Mouse (Mus musculus) heart, embryonic 11.5 days (tissue): ENCODE results near the gene Necab3. TPM values are rescaled to one million over a fixed set of nuclear protein-coding genes. Genes with fewer than 3 reads are reported as not detected.

Source experiments
- ATAC-seq: fragments of 200-750 bp; cut with Nextera tagmentation; replicated peaks from 2 replicates; pipeline ENCODE4 v1.8.0; 2017; ENCODE audit warnings: moderate library complexity; ENCODE audit not compliant: insufficient number of reproducible peaks, low FRiP score, low TSS enrichment
- H3K27ac ChIP-seq: fragments of 300-500 bp; sonication (generic); 2 replicates; pipeline ENCODE4 v1.5.1; 2014; ENCODE audit warnings: mild to moderate bottlenecking, low read depth, low read length
- H3K27me3 ChIP-seq: fragments of 300-500 bp; sonication (generic); 2 replicates; pipeline ENCODE4 v1.6.1; 2014; ENCODE audit warnings: mild to moderate bottlenecking, low read length, mixed read lengths; ENCODE audit not compliant: control insufficient read depth, insufficient read depth
- H3K36me3 ChIP-seq: fragments of 300-500 bp; sonication (generic); 2 replicates; pipeline ENCODE4 v1.6.1; 2014; ENCODE audit warnings: mild to moderate bottlenecking, low read length, moderate library complexity, mixed read lengths; ENCODE audit not compliant: control insufficient read depth, insufficient read depth
- H3K4me1 ChIP-seq: fragments of 300-500 bp; sonication (generic); 2 replicates; pipeline ENCODE4 v1.6.1; 2014; ENCODE audit warnings: low read length; ENCODE audit not compliant: control insufficient read depth, insufficient read depth
- H3K4me2 ChIP-seq: fragments of 300-500 bp; sonication (generic); 2 replicates; pipeline ENCODE4 v1.6.1; 2014; ENCODE audit warnings: mild to moderate bottlenecking, moderate library complexity
- H3K4me3 ChIP-seq: fragments of 300-500 bp; sonication (generic); 2 replicates; pipeline ENCODE4 v1.5.1; 2014; ENCODE audit warnings: low read depth, low read length
- H3K9ac ChIP-seq: fragments of 300-500 bp; sonication (generic); 2 replicates; pipeline ENCODE4 v1.6.1; 2014; ENCODE audit warnings: mild to moderate bottlenecking, low read depth, low read length, moderate library complexity
- H3K9me3 ChIP-seq: fragments of 300-500 bp; sonication (generic); replicated peaks from 2 replicates; pipeline ENCODE4 v1.6.1; 2016; ENCODE audit warnings: low read length; ENCODE audit not compliant: control insufficient read depth
- WGBS: fragments of 180-500 bp; shearing (Covaris S2); extraction: QIAGEN DNeasy Blood & Tissue Kit; methylation state at CpG from one replicate; pipeline ENCODE4 v1.1.7; 2014; ENCODE audit not compliant: insufficient replicate concordance; 5-methylcytosine and 5-hydroxymethylcytosine counted together
- polyA plus RNA-seq: library from polyadenylated mRNA; unstranded; fragments of >200 nt; fragmentation: Nextera tagmentation; extraction: Ambion mirVana; gene quantifications from 2 replicates; pipeline ENCODE4 v1.2.1, GENCODE M21; 2014

The Necab3 gene
- polyA plus RNA-seq, 1 experiment from 2014 or later, result 1.2 TPM

GRCm38 (mm10) chr2:154569071-154569748 lies 10.5 kb upstream of the Necab3 start:
- WGBS, result under 1% methylated on average over 48 of the region's 70 CpGs
- Histone ChIP-seq H3K4me2 (peak overlapping the region; percentile 83), H3K4me1 (peaks cover 17% of the 10 kb centered on the region), H3K9me3 (no peaks in the 10 kb centered on the region), H3K27me3 (no peaks in the 10 kb centered on the region), H3K4me3 (peak overlapping the region; percentile 80), H3K9ac (peak overlapping the region; percentile 82), H3K36me3 (0 out of 2 replicates have a peak, but pooled peaks cover 1% of the 10 kb centered on the region), H3K27ac (peak overlapping the region; percentile 85)
- peak; percentile 86 for ATAC-seq

DNA sequence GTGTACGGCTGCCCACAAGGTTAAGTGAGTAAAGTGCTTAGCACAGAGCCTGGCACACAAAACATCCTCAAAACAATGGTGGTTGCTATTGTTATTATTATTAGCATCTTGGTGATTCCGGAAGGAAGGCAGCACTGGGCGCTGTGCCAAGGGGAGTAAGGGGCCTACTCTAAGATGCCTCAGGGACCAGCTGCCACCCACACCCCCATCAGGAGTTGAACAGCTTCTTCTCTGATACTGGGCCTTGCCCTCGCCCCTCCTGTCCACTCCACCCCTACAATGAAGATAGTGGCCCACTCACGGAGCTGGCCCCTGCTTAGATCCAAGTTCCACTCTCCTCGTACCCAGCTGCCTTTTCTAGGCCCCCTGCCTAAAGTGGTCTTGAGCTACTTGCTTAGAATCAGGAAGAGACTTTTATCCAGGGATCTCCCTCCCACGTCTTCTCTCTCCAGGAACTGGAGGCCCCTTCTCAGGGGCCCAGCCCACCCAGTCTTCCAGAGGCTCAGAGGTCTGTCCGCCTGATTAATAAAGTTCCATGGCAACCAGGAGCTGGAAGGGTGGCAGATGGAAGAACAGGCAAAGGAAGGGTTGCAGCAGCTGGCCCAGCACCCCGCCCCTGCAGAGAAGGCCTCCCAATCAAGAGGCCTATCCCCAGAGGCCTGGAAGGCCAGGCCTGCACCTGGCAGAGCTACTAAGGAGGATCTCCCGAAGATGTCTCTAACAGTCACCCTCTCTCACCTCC lies 9.8 kb upstream of the Necab3 start:
- Histone ChIP-seq H3K4me1 (peaks cover 17% of the 10 kb centered on the region), H3K9ac (peak overlapping the region; percentile 82), H3K27ac (peak overlapping the region; percentile 85), H3K4me2 (peak overlapping the region; percentile 83), H3K4me3 (peak overlapping the region; percentile 80), H3K9me3 (no peaks in the 10 kb centered on the region), H3K36me3 (0 out of 2 replicates have a peak, but pooled peaks cover 5% of the 10 kb centered on the region), H3K27me3 (no peaks in the 10 kb centered on the region)
- WGBS, result 20% methylated on average over 10 of the region's 10 CpGs
- ATAC-seq, result no peak

- H3K9ac ChIP-seq, result no peak overlapping the region
- WGBS, result 80% methylated on average over 2 of the region's 2 CpGs
- H3K4me3 ChIP-seq, result peak overlapping the region; percentile 80; the same call in 1 of the 2 replicates
- H3K4me2 ChIP-seq, result peak overlapping the region; percentile 83
- no peaks in the 10 kb centered on the region for H3K9me3 ChIP-seq
- H3K36me3 ChIP-seq, result 0 out of 2 replicates have a peak, but pooled peaks cover 5% of the 10 kb centered on the region
- peak overlapping the region; percentile 22; the same call in 1 of the 2 replicates for H3K27ac ChIP-seq
- H3K4me1 ChIP-seq, result peaks cover 17% of the 10 kb centered on the region
- no peaks in the 10 kb centered on the region for H3K27me3 ChIP-seq
- no peak for ATAC-seq
Measured at GRCm38 (mm10) chr2:154567766-154568165, 9.1 kb upstream of the Necab3 start.

DNA sequence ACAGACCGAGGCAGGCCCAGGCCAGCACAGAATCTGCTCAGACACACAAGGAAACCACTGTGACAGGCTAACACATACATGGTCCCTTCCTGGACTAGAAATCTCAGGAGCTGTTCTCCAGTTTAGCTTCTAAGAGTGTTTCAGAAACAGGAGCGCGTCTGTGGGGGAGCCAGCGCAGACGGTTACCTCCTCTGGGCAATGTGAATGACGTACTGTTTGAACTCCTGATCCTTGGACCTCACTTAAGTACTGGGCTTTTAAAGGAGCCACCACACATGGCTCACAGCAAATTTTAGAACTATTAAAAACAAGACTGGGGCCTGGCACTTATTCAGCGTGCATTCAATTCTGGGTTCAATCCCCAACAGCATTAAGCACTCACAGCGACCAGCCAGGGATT lies 8.0 kb upstream of the Necab3 start:
- Histone ChIP-seq H3K4me2 (no peak overlapping the region), H3K27ac (no peak overlapping the region), H3K4me1 (peaks cover 17% of the 10 kb centered on the region), H3K27me3 (no peaks in the 10 kb centered on the region), H3K4me3 (no peak overlapping the region), H3K9ac (no peak overlapping the region), H3K9me3 (no peaks in the 10 kb centered on the region), H3K36me3 (0 out of 2 replicates have a peak, but pooled peaks cover 7% of the 10 kb centered on the region)
- 60% methylated on average over 8 of the region's 8 CpGs for WGBS
- no peak for ATAC-seq

DNA sequence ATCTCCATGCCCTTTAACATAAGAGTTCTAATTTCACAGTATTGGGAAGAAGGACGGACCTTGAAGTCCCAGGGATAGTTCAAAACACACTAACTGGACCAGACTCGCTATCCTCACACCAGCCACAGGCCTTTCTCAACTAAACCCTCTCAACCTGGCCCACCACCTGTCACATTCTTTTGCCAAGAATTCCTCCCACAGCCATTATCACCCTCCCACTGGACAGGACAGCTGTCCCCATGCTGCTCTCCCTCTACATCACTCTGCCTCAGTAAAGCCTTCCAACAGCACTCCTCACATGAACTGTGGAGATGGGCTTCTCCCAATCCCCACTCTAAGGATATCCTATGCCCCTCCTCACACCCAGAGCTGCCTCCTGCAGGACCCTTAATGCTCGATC lies 6.9 kb upstream of the Necab3 start:
- no peak overlapping the region for H3K27ac ChIP-seq

DNA sequence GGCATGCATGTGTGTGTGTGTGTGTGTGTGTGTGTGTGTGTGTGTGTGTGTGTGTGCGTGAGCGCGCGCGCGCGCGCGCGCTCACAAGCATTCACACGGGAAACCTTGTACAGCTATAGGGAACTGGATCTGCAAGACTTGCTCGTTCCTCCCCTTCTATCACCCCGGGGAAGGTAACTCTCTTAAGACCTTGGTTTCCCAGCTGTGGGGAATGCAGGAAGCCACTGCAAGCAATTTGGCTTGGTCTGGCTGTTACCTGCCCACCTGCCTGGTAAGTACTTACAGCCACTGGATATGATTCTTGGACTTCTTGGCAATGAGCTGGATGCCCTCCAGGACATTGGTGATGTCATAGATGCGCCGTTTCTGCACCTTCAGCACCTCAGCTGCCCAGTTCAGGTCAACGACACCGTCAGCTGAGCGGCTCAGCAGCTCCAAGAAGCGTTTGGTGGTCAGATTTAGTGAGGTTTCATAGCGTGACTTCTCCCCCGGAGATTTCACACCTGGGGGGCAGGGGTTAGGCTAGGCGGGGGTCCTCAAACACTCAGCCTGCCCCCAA lies 5.0 kb upstream of the Necab3 start:
- H3K9ac ChIP-seq, result no peak overlapping the region
- peaks cover 13% of the 10 kb centered on the region for H3K36me3 ChIP-seq
- H3K9me3 ChIP-seq, result no peaks in the 10 kb centered on the region
- peaks cover 20% of the 10 kb centered on the region for H3K4me1 ChIP-seq
- no peak overlapping the region for H3K4me3 ChIP-seq
- no peak overlapping the region for H3K4me2 ChIP-seq
- H3K27me3 ChIP-seq, result peaks cover 2% of the 10 kb centered on the region; the same call in 1 of the 2 replicates
- WGBS, result 87% methylated on average over 22 of the region's 22 CpGs
- no peak overlapping the region for H3K27ac ChIP-seq
- no peak for ATAC-seq

More for the DNA sequence above, 6.9 kb upstream of the Necab3 start:
- H3K27me3 ChIP-seq, result no peaks in the 10 kb centered on the region
- no peak overlapping the region for H3K9ac ChIP-seq
- no peak overlapping the region for H3K4me2 ChIP-seq
- no peaks in the 10 kb centered on the region for H3K9me3 ChIP-seq
- H3K36me3 ChIP-seq, result peaks cover 11% of the 10 kb centered on the region
- H3K4me3 ChIP-seq, result no peak overlapping the region
- peaks cover 17% of the 10 kb centered on the region for H3K4me1 ChIP-seq
- 79% methylated on average over 3 of the region's 3 CpGs for WGBS
- no peak for ATAC-seq

- no peak overlapping the region for H3K4me2 ChIP-seq
- H3K9ac ChIP-seq, result no peak overlapping the region
- H3K4me1 ChIP-seq, result peaks cover 15% of the 10 kb centered on the region
- WGBS, result 45% methylated on average over 5 of the region's 5 CpGs
- H3K9me3 ChIP-seq, result no peaks in the 10 kb centered on the region
- H3K27me3 ChIP-seq, result peaks cover 13% of the 10 kb centered on the region
- H3K36me3 ChIP-seq, result peaks cover 8% of the 10 kb centered on the region
- H3K4me3 ChIP-seq, result no peak overlapping the region
- ATAC-seq, result no peak
- H3K27ac ChIP-seq, result no peak overlapping the region
Measured at GRCm38 (mm10) chr2:154557184-154557832, 1.4 kb downstream of the Necab3 start.

DNA sequence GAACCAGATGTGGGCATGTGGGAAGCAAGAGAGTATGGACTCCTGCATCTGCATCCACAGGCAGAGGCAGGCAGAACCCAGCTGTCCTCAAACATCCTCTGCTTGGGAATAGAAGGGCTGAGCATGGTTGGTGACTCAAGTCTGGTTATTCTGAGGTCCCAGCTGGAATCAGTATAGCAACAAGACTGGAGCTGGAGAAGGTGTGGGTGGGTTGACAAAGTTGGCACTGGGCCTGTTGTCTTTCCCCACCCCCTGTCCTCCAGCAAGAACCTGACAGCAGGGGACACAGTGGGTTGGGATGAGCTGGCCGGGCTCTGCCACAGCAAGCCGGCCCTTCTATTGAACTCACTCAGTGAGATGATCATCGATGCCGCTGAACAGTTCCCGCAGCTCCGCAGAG lies 3.5 kb downstream of the Necab3 start:
- Histone ChIP-seq H3K9me3 (no peaks in the 10 kb centered on the region), H3K27ac (no peak overlapping the region), H3K4me2 (no peak overlapping the region), H3K4me3 (no peak overlapping the region), H3K4me1 (peaks cover 21% of the 10 kb centered on the region), H3K36me3 (no peaks in the 10 kb centered on the region), H3K27me3 (peaks cover 33% of the 10 kb centered on the region), H3K9ac (0 out of 2 replicates have a peak overlapping the region, but pooled peaks have one; percentile 22)
- ATAC-seq, result no peak
- WGBS, result 79% methylated on average over 6 of the region's 6 CpGs
